Mouse (Mus musculus) G1E (cell line): Measurements from ENCODE around the gene Ak7.

ENCODE experiments used
- CTCF ChIP-seq: IDR thresholded peaks from 2 replicates; pipeline ENCODE4 v1.5.1; 2012; ENCODE audit warnings: low read depth, low read length, inconsistent platforms, mixed read lengths
- TAL1 ChIP-seq: conservative IDR thresholded peaks from 2 replicates; pipeline ENCODE4 v1.6.1; 2012; ENCODE audit warnings: low read depth, low read length, inconsistent platforms, mixed read lengths

DNA sequence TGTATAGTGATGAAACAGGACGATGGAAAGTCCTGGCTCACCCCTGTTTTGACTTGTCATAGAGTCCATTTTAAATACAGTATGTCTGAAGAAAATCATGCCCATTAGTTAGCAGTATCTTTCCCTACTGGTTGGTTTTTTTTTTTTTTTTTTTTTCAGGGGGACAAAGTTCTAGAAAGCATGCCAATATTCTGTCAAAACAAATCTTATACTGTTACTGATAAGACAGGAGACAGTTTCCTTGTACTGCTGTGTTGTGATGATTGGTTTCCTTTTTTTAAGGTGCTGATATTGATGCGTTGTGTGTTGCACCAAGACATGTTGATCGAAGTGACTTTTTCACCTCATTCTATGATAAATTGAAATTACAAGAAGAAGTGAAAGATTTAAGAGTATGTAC is 100.4 kb downstream of the Ak7 start:
- TF ChIP-seq CTCF (no peak), TAL1 (no peak)
